Mouse (Mus musculus) naive thymus-derived CD4-positive, alpha-beta T cell, adult 2 months (primary cell): Measurements from ENCODE around the gene Krt15.

Experiments
- DNase-seq: peaks from one replicate; pipeline ENCODE4 v3.0.0-alpha.2; 2011; ENCODE audit warnings: low read depth

Gene Krt15

GRCm38 (mm10) chr11:100121466-100121865 is 14.3 kb downstream of the Krt15 start, which contains the start of gene Krt13:
Gene Krt13, minus strand, starts transcription at chr11:100121566.
- no peak for DNase-seq

DNA sequence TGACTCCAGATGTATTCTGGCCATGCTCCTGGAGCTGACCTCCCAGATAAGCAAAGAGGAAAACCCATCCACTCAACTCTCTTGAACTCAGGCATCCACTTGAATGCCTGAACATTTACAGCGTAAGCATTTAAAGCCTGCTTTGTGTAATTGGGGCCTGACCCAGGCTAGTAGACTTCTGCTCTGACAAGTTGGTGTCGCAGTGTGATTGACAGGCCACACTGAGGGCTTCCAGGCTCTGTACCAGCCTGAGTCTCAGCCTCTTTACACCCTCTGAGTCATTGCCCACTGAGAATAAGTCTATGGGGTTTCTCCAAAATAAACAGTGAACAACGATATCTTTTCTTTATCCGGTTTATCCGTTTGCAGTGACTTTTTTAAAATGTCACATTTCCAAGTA is 15.4 kb downstream of the Krt15 start:
- DNase-seq = no peak

- no peak for DNase-seq
These were observed 22.0 kb downstream of the Krt15 start for GRCm38 (mm10) chr11:100113742-100114029.

DNA sequence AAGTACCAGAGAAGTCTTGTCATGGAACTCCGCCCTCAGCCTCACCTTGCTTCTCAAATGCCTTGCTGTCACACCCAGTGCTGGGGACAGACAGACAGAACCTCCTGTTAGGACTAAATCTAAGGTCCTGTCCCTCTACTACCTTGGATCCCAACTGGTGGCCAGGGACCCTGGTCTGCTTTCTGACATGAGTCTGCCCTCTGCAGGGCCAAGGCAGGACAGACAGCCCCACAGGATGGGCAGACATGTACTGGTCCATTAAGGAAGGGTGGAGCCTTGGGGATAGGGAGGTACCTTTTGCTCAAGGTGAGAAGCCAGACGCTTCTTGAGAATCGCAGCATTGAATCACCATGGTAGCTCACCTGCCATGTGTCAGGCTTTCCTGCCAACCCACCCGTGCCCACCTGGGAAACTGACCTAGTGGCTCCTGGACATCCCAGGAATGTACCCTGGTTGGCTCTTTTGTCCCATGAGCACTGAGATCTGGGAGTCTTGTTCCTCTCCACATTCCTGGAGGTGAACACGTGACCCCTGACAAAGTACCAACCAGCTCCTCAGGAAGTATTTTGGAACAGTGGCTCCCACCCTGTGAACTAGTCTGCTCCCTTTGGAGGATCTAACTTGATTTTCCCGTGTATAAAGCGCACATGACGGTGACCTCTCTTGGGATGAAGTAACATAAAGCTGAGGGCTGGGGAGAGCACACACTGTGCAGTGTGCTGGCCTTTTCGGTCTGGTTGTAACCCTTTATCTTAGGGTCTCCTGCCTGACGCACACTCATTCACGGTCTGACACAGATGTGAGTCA is 22.6 kb downstream of the Krt15 start:
- no peak for DNase-seq

DNA sequence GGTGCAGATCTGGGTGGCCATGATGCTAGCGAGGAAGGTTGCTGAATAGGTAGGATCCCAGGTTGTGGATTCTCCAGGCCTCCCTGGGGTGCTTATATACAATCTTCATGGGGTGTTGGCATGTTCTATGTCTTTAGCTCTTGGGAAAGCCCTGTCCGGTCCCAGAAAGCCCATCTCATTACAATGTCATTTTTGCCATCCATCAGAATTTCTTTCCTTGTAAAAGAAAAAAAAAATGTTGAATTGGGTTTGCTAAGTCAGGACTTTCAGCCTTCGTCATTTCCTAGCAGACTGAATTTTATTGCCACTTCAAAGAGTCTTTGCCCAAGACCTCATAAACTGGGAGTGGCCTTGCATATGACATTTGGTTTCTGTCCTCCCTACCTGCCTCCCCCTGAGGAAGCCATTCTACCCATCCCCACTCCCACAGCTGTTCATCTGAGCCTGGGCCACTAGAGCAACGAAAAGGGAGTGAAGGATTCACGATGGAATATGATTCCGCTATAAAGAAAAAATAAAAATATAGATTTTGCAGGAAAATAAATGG is 30.1 kb downstream of the Krt15 start, which contains the start of gene Krt36:
Gene Krt36 (minus strand): TSS at position 51 of the 547 bp plus-strand sequence.
- DNase-seq = no peak

GRCm38 (mm10) chr11:100102693-100103429 is 32.9 kb downstream of the Krt15 start:
- no peak for DNase-seq

DNA sequence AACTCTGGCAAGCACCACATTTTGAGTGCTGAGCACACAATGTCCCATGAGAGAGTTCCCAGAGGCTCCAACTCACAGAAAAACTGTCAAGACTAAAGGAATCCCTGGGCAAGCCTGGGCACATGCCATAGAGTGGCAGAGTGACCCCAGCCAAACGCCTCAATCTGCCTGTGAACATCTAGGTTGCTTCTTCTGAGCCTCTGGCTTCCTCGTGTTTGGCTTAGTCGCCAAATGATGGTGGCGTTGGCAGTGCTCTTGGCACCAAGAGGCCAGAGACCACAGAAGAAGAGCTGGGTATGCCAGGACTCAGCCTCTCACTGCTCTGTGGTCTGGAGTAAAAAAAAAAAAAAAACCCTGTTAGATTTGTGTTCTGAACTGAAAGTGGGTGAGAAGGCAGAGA is 35.3 kb downstream of the Krt15 start:
- DNase-seq = no peak

- no peak for DNase-seq
These were observed 37.9 kb downstream of the Krt15 start for GRCm38 (mm10) chr11:100097819-100098218.

DNA sequence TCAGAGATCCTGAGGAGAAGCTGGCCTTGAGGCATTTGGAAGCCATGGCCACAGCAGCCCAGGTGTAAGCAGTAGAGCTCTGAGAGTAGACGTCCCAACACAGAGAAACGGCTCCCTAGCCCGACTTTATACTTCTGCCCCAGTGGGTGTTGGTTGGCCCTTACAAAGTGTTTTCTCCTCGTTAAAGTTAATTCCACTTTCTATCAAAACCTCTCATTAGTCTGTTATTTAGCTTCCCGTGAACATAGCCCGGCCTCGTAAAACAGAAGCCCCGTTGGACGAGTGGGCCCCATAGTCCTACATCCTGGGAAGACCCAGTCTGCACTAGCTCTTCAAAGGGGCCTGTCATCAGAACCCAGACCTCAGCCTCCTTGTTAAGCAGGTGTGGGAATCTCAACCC is 39.6 kb downstream of the Krt15 start, which contains the start of gene Krt35:
Gene Krt35 (minus strand): TSS at position 101 of the 400 bp plus-strand sequence.
- no peak for DNase-seq

- no peak for DNase-seq
These were observed 47.2 kb downstream of the Krt15 start for GRCm38 (mm10) chr11:100088378-100089025.

- no peak for DNase-seq
These were observed 47.9 kb downstream of the Krt15 start, which contains the start of gene Krt32 for GRCm38 (mm10) chr11:100087861-100088260. Gene Krt32, minus strand, starts transcription at chr11:100088226.
